Mouse (Mus musculus) liver, embryonic 14 days (tissue): ENCODE measurements around the gene Egfl7. TPM values are rescaled to one million over a fixed set of nuclear protein-coding genes. Genes with fewer than 3 reads are reported as not detected.

Source experiments
- polyA plus RNA-seq: library from polyadenylated mRNA; depleted of rRNA; stranded (reverse); fragments of >200 nt; gene quantifications from 2 replicates; pipeline ENCODE4 v1.2.3, GENCODE M21; 2012; rRNA removed

The Egfl7 gene
- 67.8 and 69.7 TPM in 2 replicates for polyA plus RNA-seq

GRCm38 (mm10) chr2:26579714-26580113 lies at the start of gene Egfl7:
TSS of gene Egfl7 (plus strand) at chr2:26580014.

GRCm38 (mm10) chr2:26586294-26587043 lies 6.7 kb downstream of the Egfl7 start, which contains the start of gene Gm20532:
TSS of gene Gm20532 (plus strand) at chr2:26586639.

GRCm38 (mm10) chr2:26603720-26604671 lies 24.2 kb downstream of the Egfl7 start, which contains the start of gene Agpat2:
TSS of gene Agpat2 (minus strand) at chr2:26604417.

GRCm38 (mm10) chr2:26627921-26628739 lies 48.3 kb downstream of the Egfl7 start, which contains the start of gene Fam69b:
TSS of gene Fam69b (plus strand) at chr2:26628457.

Other genes starting within 250 kb of the Egfl7 start
- gene Dnlz, start 227.9 kb upstream of the Egfl7 start, polyA plus RNA-seq: 6.6 and 7.2 TPM in 2 replicates
- 5.0 and 6.2 TPM in 2 replicates for gene Card9, start 219.1 kb upstream of the Egfl7 start, polyA plus RNA-seq
- 10.0 and 12.3 TPM in 2 replicates for gene Snapc4, start 199.4 kb upstream of the Egfl7 start, polyA plus RNA-seq
- 34.3 and 37.1 TPM in 2 replicates for gene Entr1, start 190.7 kb upstream of the Egfl7 start, polyA plus RNA-seq
- 40.3 and 46.0 TPM in 2 replicates for gene Pmpca, start 190.7 kb upstream of the Egfl7 start, polyA plus RNA-seq
- 6.1 and 6.7 TPM in 2 replicates for gene Inpp5e, start 170.8 kb upstream of the Egfl7 start, polyA plus RNA-seq
- gene Sec16a, start 134.8 kb upstream of the Egfl7 start, polyA plus RNA-seq: 10.5 and 11.6 TPM in 2 replicates
- 1.5 and 1.6 TPM in 2 replicates for gene Notch1, start 63.4 kb upstream of the Egfl7 start, polyA plus RNA-seq
- gene Gm20532, start 6.6 kb downstream of the Egfl7 start, polyA plus RNA-seq: not detected in 2 replicates
- 22.5 and 26.0 TPM in 2 replicates for gene Agpat2, start 24.4 kb downstream of the Egfl7 start, polyA plus RNA-seq
- gene Fam69b, start 48.4 kb downstream of the Egfl7 start, polyA plus RNA-seq: 0.89 and 1.00 TPM in 2 replicates
- not detected in 2 replicates for gene Lcn4, start 91.3 kb downstream of the Egfl7 start, polyA plus RNA-seq